Mouse (Mus musculus): Measurements from ENCODE around the gene Napsa.

- TF ChIP-seq POLR2A (IDR thresholded peaks at IDR 0.05; ENCODE audit: borderline replicate concordance, insufficient read depth, low read length): no peak
- no peak for TF ChIP-seq CTCF (IDR thresholded peaks at IDR 0.05; ENCODE audit: borderline replicate concordance, insufficient read depth, low read depth, low read length)
Observed at GRCm38 (mm10) chr7:44589946-44590345, 17.8 kb downstream of the Napsa start.

All from cerebellum, adult 2 months (tissue).